Mouse (Mus musculus) hindbrain, embryonic 13.5 days (tissue): Measurements from ENCODE around the gene Adipor2. TPM values are rescaled to one million over a fixed set of nuclear protein-coding genes. Genes with fewer than 3 reads are reported as not detected.

Experiments used
- ATAC-seq: fragments of 200-750 bp; cut with Nextera tagmentation; 2 replicates; pipeline ENCODE4 v1.8.0; 2017; ENCODE audit warnings: moderate TSS enrichment; ENCODE audit not compliant: low FRiP score
- H3K27ac ChIP-seq: fragments of 300-500 bp; sonication (generic); 2 replicates; pipeline ENCODE4 v1.5.1; 2015; ENCODE audit warnings: inconsistent platforms, mild to moderate bottlenecking, moderate library complexity
- H3K27me3 ChIP-seq: fragments of 300-500 bp; sonication (generic); 2 replicates; pipeline ENCODE4 v1.6.1; 2015; ENCODE audit warnings: mild to moderate bottlenecking, inconsistent platforms
- H3K36me3 ChIP-seq: fragments of 300-500 bp; sonication (generic); 2 replicates; pipeline ENCODE4 v1.6.1; 2015; ENCODE audit warnings: mild to moderate bottlenecking, inconsistent platforms
- H3K4me1 ChIP-seq: fragments of 300-500 bp; sonication (generic); replicated peaks from 2 replicates; pipeline ENCODE4 v1.6.1; 2015; ENCODE audit warnings: inconsistent platforms
- H3K4me2 ChIP-seq: fragments of 300-500 bp; sonication (generic); 2 replicates; pipeline ENCODE4 v1.6.1; 2015; ENCODE audit warnings: inconsistent platforms, mild to moderate bottlenecking, moderate library complexity
- H3K4me3 ChIP-seq: fragments of 300-500 bp; sonication (generic); 2 replicates; pipeline ENCODE4 v1.5.1; 2015; ENCODE audit warnings: mild to moderate bottlenecking, inconsistent platforms
- H3K9ac ChIP-seq: fragments of 300-500 bp; sonication (generic); 2 replicates; pipeline ENCODE4 v1.6.1; 2015; ENCODE audit warnings: mild to moderate bottlenecking, inconsistent platforms
- H3K9me3 ChIP-seq: fragments of 300-500 bp; sonication (generic); 2 replicates; pipeline ENCODE4 v1.6.1; 2016; ENCODE audit warnings: inconsistent platforms
- WGBS: fragments of 180-500 bp; shearing (Covaris S2); methylation state at CpG from one replicate; pipeline ENCODE4 v1.1.7; 2015; 5-methylcytosine and 5-hydroxymethylcytosine counted together
- polyA plus RNA-seq: library from polyadenylated mRNA; unstranded; fragments of >200 nt; fragmentation: Nextera tagmentation; extraction: Ambion mirVana; gene quantifications from 2 replicates; pipeline ENCODE4 v1.2.1, GENCODE M21; 2015

Adipor2 gene
- polyA plus RNA-seq, 1 experiment from 2014 or later: 44.1 TPM

GRCm38 (mm10) chr6:119401545-119402304 lies 15.8 kb downstream of the Adipor2 start:
- WGBS: 93% methylated on average over 8 of the region's 8 CpGs

DNA sequence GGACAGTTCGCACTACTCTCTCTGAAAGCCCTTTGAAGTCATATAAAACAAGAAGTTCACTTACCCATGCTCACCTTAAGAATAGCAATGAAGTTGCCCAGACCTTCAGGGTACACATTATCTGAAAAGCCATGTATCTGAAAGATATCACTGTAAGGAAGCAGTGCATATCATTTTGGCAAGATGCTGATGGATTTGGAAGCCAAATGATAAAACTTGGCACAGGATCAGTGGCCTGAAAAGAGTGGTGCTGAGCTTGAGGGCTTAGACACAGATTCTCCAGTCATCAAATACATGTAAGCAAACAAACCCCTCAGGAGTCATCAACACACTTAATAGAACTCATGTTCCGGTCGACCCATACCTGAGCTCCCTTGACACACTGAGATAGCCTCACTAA lies 16.9 kb downstream of the Adipor2 start:
- Histone ChIP-seq H3K4me3 (no peak overlapping the region), H3K27me3 (no peaks in the 10 kb centered on the region), H3K4me1 (no peaks in the 10 kb centered on the region), H3K36me3 (no peaks in the 10 kb centered on the region), H3K9me3 (no peaks in the 10 kb centered on the region), H3K27ac (no peak overlapping the region), H3K4me2 (no peak overlapping the region), H3K9ac (no peak overlapping the region)
- no peak for ATAC-seq
- 94% methylated on average over 3 of the region's 3 CpGs for WGBS

More at GRCm38 (mm10) chr6:119401545-119402304, 15.8 kb downstream of the Adipor2 start:
- H3K9ac ChIP-seq: no peak overlapping the region
- no peak overlapping the region for H3K4me3 ChIP-seq
- no peaks in the 10 kb centered on the region for H3K27me3 ChIP-seq
- no peak for ATAC-seq
- H3K9me3 ChIP-seq: no peaks in the 10 kb centered on the region
- H3K4me2 ChIP-seq: no peak overlapping the region
- no peak overlapping the region for H3K27ac ChIP-seq
- H3K4me1 ChIP-seq: no peaks in the 10 kb centered on the region
- H3K36me3 ChIP-seq: no peaks in the 10 kb centered on the region

DNA sequence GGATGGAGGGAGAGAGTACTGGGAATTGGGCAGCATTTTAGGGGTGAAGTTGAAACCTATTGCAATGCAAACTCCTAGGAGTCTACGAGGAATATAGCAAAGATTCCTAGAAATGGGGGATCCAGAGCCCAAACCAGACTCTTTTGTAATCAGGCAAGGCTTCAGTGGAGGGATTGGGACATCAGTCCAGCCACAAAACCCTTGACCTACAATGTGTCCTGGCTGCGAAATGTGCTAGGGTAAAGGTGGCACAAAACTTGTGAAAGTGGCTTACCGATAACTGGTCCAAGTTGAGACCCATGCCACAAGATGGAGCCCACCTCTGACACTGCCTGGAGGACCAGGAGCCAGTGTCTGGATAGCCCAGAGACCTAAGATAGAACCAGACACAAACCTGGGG lies 18.1 kb downstream of the Adipor2 start:
- H3K4me1 ChIP-seq: no peaks in the 10 kb centered on the region
- H3K36me3 ChIP-seq: no peaks in the 10 kb centered on the region
- no peak overlapping the region for H3K27ac ChIP-seq
- no peaks in the 10 kb centered on the region for H3K27me3 ChIP-seq
- no peak overlapping the region for H3K9ac ChIP-seq
- no peak overlapping the region for H3K4me3 ChIP-seq
- no peak overlapping the region for H3K4me2 ChIP-seq
- WGBS: 89% methylated on average over 3 of the region's 3 CpGs
- no peaks in the 10 kb centered on the region for H3K9me3 ChIP-seq
- no peak for ATAC-seq

DNA sequence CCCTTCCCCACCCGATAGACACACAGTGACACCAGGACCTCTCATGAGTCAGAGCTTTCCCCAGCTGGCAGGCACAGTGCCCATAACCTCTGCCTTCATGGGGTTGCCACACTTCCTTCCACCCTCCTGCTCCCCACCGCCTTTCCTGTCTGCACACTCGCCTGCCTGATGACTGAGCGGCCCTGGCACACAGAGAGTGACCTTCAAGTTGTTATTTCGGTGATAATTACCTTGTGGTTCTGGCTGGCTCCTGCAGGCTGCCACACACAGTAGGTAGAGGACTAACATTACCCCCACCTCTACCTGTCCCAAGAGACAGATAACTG lies 21.2 kb downstream of the Adipor2 start:
- Histone ChIP-seq H3K4me3 (no peak overlapping the region), H3K36me3 (no peaks in the 10 kb centered on the region), H3K27me3 (no peaks in the 10 kb centered on the region), H3K27ac (no peak overlapping the region), H3K9me3 (no peaks in the 10 kb centered on the region), H3K4me1 (no peaks in the 10 kb centered on the region), H3K9ac (no peak overlapping the region), H3K4me2 (no peak overlapping the region)
- ATAC-seq: no peak
- 81% methylated on average over 5 of the region's 5 CpGs for WGBS

DNA sequence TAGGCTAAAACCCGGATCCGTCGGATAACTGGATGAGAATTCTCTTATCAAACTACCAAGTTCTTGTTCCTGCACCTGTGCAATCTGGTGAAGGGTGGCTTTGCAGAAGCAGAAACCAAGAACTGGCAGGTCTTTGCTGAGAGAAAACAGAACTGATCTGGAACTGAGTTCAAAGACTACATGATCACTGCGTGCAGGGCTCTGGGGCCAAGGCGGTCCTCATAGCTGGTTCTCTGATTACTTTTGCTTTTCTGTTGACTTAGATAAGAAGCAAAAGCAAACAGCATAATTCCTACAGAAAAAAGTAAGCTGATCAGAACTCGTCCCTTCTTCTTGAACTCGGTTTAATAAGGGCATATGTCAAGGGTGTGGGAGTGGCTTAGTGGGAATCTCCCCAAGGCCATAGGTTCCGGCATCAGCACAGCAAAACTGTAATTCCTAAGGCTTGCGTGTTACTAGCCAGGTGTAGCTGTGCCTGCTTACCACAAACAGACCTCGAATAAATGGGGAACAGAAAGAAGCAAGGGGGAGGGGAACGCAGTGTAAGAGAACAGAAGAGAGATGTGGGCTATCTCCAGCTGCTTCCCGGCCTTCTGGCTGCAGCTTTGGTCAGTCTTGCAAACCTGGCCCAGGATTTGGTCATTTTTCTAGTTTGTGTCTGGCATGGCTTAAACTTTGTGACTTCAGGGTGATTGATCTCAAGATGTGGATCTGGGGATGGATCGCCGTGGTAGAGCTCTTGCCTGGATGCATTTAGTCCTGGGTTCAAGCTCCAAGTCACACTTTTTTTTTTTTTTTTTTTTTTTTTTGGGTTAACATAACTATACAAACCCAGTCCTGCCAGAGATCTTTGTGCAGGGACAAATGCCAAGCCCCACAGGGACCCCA lies 21.8 kb downstream of the Adipor2 start:
- WGBS: 90% methylated on average over 14 of the region's 14 CpGs
- no peak overlapping the region for H3K9ac ChIP-seq
- H3K27me3 ChIP-seq: no peaks in the 10 kb centered on the region
- no peak overlapping the region for H3K4me3 ChIP-seq
- ATAC-seq: no peak
- no peaks in the 10 kb centered on the region for H3K9me3 ChIP-seq
- no peak overlapping the region for H3K4me2 ChIP-seq
- no peaks in the 10 kb centered on the region for H3K4me1 ChIP-seq
- H3K36me3 ChIP-seq: no peaks in the 10 kb centered on the region
- H3K27ac ChIP-seq: no peak overlapping the region

DNA sequence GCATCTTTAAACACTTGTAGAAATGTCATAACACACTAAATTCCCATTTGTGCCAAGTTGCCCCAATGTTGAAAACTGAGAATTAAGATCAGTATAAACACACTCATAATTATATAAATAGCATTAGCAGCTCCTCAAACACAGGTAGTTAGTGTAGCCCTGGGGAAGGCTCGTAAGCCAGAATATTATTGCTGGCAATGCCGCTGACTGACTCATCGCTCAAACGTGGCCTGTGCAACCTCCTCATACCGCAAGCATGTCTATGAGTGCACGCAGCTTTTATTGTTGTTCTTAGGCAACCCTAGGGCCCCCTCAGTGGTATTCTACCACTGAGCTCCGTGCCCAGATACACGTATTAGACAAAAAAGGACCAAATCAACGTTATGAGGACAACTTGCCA lies 24.7 kb downstream of the Adipor2 start:
- Histone ChIP-seq H3K9me3 (no peaks in the 10 kb centered on the region), H3K4me1 (peaks cover 12% of the 10 kb centered on the region)

GRCm38 (mm10) chr6:119390728-119391127 lies 26.8 kb downstream of the Adipor2 start:
- Histone ChIP-seq H3K36me3 (no peaks in the 10 kb centered on the region), H3K4me1 (peaks cover 26% of the 10 kb centered on the region), H3K9ac (no peak overlapping the region), H3K27me3 (no peaks in the 10 kb centered on the region), H3K4me2 (no peak overlapping the region), H3K9me3 (no peaks in the 10 kb centered on the region), H3K27ac (no peak overlapping the region), H3K4me3 (no peak overlapping the region)
- no peak for ATAC-seq
- WGBS: 91% methylated on average over 4 of the region's 4 CpGs

More for the DNA sequence above, 24.7 kb downstream of the Adipor2 start:
- Histone ChIP-seq H3K9ac (no peak overlapping the region), H3K4me2 (no peak overlapping the region), H3K4me3 (no peak overlapping the region), H3K27ac (no peak overlapping the region), H3K27me3 (no peaks in the 10 kb centered on the region), H3K36me3 (no peaks in the 10 kb centered on the region)
- no peak for ATAC-seq
- WGBS: 84% methylated on average over 9 of the region's 9 CpGs

GRCm38 (mm10) chr6:119389089-119389488 lies 28.4 kb downstream of the Adipor2 start:
- Histone ChIP-seq H3K4me2 (peak overlapping the region; percentile 58), H3K4me1 (peaks cover 26% of the 10 kb centered on the region), H3K9me3 (no peaks in the 10 kb centered on the region), H3K27me3 (no peaks in the 10 kb centered on the region), H3K36me3 (no peaks in the 10 kb centered on the region), H3K27ac (peak overlapping the region; percentile 81), H3K4me3 (peak overlapping the region; percentile 75), H3K9ac (peak overlapping the region; percentile 88)
- 22% methylated on average over 10 of the region's 10 CpGs for WGBS
- peak; percentile 25; the same call in 1 of the 2 replicates for ATAC-seq

GRCm38 (mm10) chr6:119388650-119389012 lies 28.9 kb downstream of the Adipor2 start:
- under 1% methylated on average over 47 of the region's 53 CpGs for WGBS
- peak; percentile 98 for ATAC-seq

DNA sequence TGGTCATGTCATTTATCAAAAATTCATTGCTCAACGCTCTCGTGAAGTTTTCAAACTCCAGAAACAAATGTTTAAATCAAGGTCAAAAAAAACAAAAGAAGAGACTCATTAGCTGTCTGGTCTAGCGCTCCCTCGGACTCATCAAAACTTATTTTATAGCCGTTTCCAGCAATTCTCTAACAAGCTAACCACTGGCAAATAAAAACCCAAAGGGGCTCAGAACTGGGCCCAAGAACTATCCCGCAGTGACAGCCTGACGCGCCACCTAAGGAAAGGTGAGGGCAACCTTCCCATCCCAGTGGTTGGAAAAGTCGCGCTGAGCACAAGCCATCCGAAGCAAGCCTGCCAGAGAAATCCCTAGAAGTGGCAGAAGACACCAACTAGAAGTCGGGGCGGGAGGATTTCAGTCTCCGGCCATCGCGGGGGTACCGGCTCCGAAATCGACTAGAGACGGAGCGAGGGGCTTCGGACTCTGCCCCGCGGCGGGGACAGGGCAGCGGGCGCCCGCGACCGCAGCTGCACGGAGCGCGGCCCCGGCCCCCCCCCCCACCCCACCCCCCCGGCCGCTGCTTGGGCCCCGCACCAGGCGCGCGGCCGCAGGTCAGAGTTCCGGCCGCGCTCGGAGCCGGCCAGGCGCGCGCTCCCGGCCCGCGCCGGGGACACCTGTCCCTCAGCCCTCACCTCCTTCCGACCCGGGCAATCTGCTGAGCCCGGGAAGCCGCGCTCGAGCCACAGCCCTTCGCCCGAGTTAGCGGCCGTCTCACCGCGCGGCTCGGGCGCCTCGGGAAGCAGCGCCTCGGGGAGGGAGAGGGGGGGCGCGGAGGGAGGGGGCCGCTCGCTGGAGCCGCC lies 29.5 kb downstream of the Adipor2 start:
- H3K27me3 ChIP-seq: no peaks in the 10 kb centered on the region

More at GRCm38 (mm10) chr6:119388650-119389012, 28.9 kb downstream of the Adipor2 start:
- Histone ChIP-seq H3K4me1 (peaks cover 26% of the 10 kb centered on the region), H3K9me3 (no peaks in the 10 kb centered on the region), H3K27ac (peak overlapping the region; percentile 95), H3K36me3 (no peaks in the 10 kb centered on the region), H3K4me2 (peak overlapping the region; percentile 93), H3K27me3 (no peaks in the 10 kb centered on the region), H3K4me3 (peak overlapping the region; percentile 75), H3K9ac (peak overlapping the region; percentile 88)

DNA sequence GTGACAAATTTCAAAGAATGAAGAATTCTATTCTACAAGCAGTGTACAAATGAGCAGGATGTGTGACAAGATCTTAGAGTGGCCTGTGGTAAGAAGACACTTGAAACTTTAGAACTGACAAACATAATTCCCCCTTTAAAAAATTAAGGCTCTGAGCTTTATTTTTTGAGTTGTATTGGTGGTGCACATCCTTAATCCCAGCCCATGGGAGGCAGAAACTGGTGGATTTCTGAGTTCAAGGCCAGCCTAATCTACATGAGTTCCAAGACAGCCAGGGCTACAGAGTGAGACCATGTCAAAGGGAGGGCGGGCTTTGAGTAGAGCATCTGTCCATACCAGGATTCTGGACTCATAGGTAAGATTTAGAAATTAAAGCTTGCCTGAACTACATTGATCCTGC lies 30.7 kb downstream of the Adipor2 start:
- H3K4me3 ChIP-seq: peak overlapping the region; percentile 75; the same call in 1 of the 2 replicates
- no peaks in the 10 kb centered on the region for H3K27me3 ChIP-seq
- no peaks in the 10 kb centered on the region for H3K36me3 ChIP-seq
- H3K9me3 ChIP-seq: no peaks in the 10 kb centered on the region
- WGBS: 85% methylated on average over 1 of the region's 1 CpGs
- H3K4me1 ChIP-seq: peaks cover 26% of the 10 kb centered on the region
- H3K27ac ChIP-seq: no peak overlapping the region
- peak overlapping the region; percentile 14; the same call in 1 of the 2 replicates for H3K9ac ChIP-seq
- no peak for ATAC-seq
- H3K4me2 ChIP-seq: peak overlapping the region; percentile 93

More for the DNA sequence above, 29.5 kb downstream of the Adipor2 start:
- no peaks in the 10 kb centered on the region for H3K36me3 ChIP-seq
- no peaks in the 10 kb centered on the region for H3K9me3 ChIP-seq
- H3K4me2 ChIP-seq: peak overlapping the region; percentile 93
- ATAC-seq: peak; percentile 92
- peak overlapping the region; percentile 75 for H3K4me3 ChIP-seq
- peak overlapping the region; percentile 95 for H3K27ac ChIP-seq
- peak overlapping the region; percentile 88 for H3K9ac ChIP-seq
- WGBS: 1% methylated on average over 42 of the region's 76 CpGs
- peaks cover 26% of the 10 kb centered on the region for H3K4me1 ChIP-seq

DNA sequence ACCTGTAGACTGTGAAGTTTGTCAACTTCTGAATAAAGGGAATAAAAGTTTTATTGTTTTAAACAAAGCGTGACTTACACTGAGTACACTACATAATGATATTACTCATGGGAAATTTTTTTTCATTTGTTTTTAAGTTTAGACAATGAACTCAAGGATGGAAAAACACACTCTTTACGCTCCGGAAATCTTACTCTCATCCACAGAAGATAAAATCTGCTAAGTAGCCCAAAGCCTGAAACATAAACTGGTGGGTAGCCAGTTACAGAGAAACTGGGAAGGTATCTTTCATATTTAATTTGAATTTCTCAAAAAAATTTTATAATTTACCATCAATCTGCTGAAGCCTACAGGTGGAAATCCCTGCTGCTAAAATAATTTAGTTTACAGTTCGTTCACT lies 31.1 kb downstream of the Adipor2 start:
- no peaks in the 10 kb centered on the region for H3K27me3 ChIP-seq
- ATAC-seq: no peak
- no peaks in the 10 kb centered on the region for H3K9me3 ChIP-seq
- no peak overlapping the region for H3K27ac ChIP-seq
- peaks cover 26% of the 10 kb centered on the region for H3K4me1 ChIP-seq
- H3K9ac ChIP-seq: no peak overlapping the region
- H3K36me3 ChIP-seq: no peaks in the 10 kb centered on the region
- no peak overlapping the region for H3K4me2 ChIP-seq
- H3K4me3 ChIP-seq: no peak overlapping the region
- 93% methylated on average over 4 of the region's 4 CpGs for WGBS
